Comparison of ENCODE assay signal across 11 mouse cellular contexts in genomic region chr6:142835726-142836125, GRCm38 (mm10). TPM values are rescaled to one million over a fixed set of nuclear protein-coding genes. Genes with fewer than 3 reads are reported as not detected.
DNase-seq lines count a peak whose midpoint lies in the region; ATAC-seq lines count a peak whose summit lies in the region.
"Had no signal": no experiment of that assay in that cellular context is flagged by ENCODE, and none has a peak within 500 bp of the region (broad histone marks: within the 10 kb centered on the region; RNA-seq: fewer than 3 reads in every experiment).

No protein-coding gene starts in this region.

- peak overlapping the region; percentile 32; the same call in 1 of the 2 replicates for H3K4me2 ChIP-seq in embryonic facial prominence, embryonic 13.5 days
- peak overlapping the region; percentile 21 for H3K4me2 ChIP-seq in hindbrain, embryonic 14.5 days (replicated peaks)
- H3K4me2 ChIP-seq in midbrain, embryonic 16.5 days (ENCODE audit: low read length), result no peak overlapping the region
- no peak overlapping the region for H3K4me2 ChIP-seq in kidney, embryonic 16.5 days (replicated peaks; ENCODE audit: low read depth, low read length)

- no peaks in the 10 kb centered on the region for H3K27me3 ChIP-seq in embryonic facial prominence, embryonic 13.5 days
- H3K27me3 ChIP-seq in hindbrain, embryonic 14.5 days (ENCODE audit: control insufficient read depth, insufficient read depth, low read length), result no peaks in the 10 kb centered on the region
- no peaks in the 10 kb centered on the region for H3K27me3 ChIP-seq in midbrain, embryonic 16.5 days (ENCODE audit: control insufficient read depth, insufficient read depth, low read depth, low read length)
- H3K27me3 ChIP-seq in kidney, embryonic 16.5 days (ENCODE audit: insufficient read depth, low read length), result no peaks in the 10 kb centered on the region

- no peak overlapping the region for H3K4me3 ChIP-seq in embryonic facial prominence, embryonic 13.5 days
- no peak overlapping the region for H3K4me3 ChIP-seq in hindbrain, embryonic 14.5 days (replicated peaks; ENCODE audit: low read length)
- no peak overlapping the region for H3K4me3 ChIP-seq in midbrain, embryonic 16.5 days (ENCODE audit: low read depth, low read length)
- H3K4me3 ChIP-seq in kidney, embryonic 16.5 days (ENCODE audit: low read length), result no peak overlapping the region

- no peaks in the 10 kb centered on the region for H3K36me3 ChIP-seq in embryonic facial prominence, embryonic 13.5 days
- no peaks in the 10 kb centered on the region for H3K36me3 ChIP-seq in hindbrain, embryonic 14.5 days (replicated peaks; ENCODE audit: control insufficient read depth, insufficient read depth)
- H3K36me3 ChIP-seq in midbrain, embryonic 16.5 days (ENCODE audit: control insufficient read depth, insufficient read depth, low read length), result no peaks in the 10 kb centered on the region
- H3K36me3 ChIP-seq in kidney, embryonic 16.5 days (ENCODE audit: insufficient read depth, low read length), result no peaks in the 10 kb centered on the region
- H3K36me3 ChIP-seq: G1E had no signal

- ATAC-seq in embryonic facial prominence, embryonic 13.5 days (ENCODE audit: insufficient number of reproducible peaks, insufficient read depth, low FRiP score, low TSS enrichment, low read depth), result no peak
- peak; percentile 88 for ATAC-seq in hindbrain, embryonic 14.5 days (ENCODE audit: low FRiP score)
- peak; percentile 83 for ATAC-seq in midbrain, embryonic 16.5 days
- ATAC-seq in cerebellum, adult (ENCODE audit: insufficient number of reproducible peaks, low FRiP score, low TSS enrichment), result no peak
- no peak for ATAC-seq in kidney, embryonic 16.5 days (ENCODE audit: low FRiP score, low TSS enrichment)

- no peak overlapping the region for H3K27ac ChIP-seq in embryonic facial prominence, embryonic 13.5 days
- peak overlapping the region; percentile 62; the same call in 1 of the 2 replicates for H3K27ac ChIP-seq in hindbrain, embryonic 14.5 days
- H3K27ac ChIP-seq in midbrain, embryonic 16.5 days (ENCODE audit: low read length), result 0 out of 2 replicates have a peak overlapping the region, but pooled peaks have one; percentile 52
- no peak overlapping the region for H3K27ac ChIP-seq in kidney, embryonic 16.5 days (ENCODE audit: low read length)

- no peaks in the 10 kb centered on the region for H3K9me3 ChIP-seq in embryonic facial prominence, embryonic 13.5 days
- H3K9me3 ChIP-seq in hindbrain, embryonic 14.5 days (ENCODE audit: control insufficient read depth, low read length), result no peaks in the 10 kb centered on the region
- no peaks in the 10 kb centered on the region for H3K9me3 ChIP-seq in midbrain, embryonic 16.5 days (replicated peaks; ENCODE audit: control insufficient read depth, low read length, poor library complexity, severe bottlenecking)
- H3K9me3 ChIP-seq in kidney, embryonic 16.5 days (ENCODE audit: low read length), result no peaks in the 10 kb centered on the region
- H3K9me3 ChIP-seq: G1E had no signal

- WGBS in embryonic facial prominence, embryonic 13.5 days, result 28% methylated on average over 18 of the region's 18 CpGs
- WGBS in hindbrain, embryonic 14.5 days, result 16% methylated on average over 18 of the region's 18 CpGs
- WGBS in midbrain, embryonic 16.5 days, result 36% methylated on average over 18 of the region's 18 CpGs
- WGBS in kidney, embryonic 16.5 days, result 68% methylated on average over 18 of the region's 18 CpGs

- DNase-seq in embryo, embryonic 10.5 days (ENCODE audit: low spot score), result peak; percentile 58
- peak; percentile 55 for DNase-seq in hindbrain, embryonic 14.5 days (ENCODE audit: low spot score)
- no peak for DNase-seq in thymus, postnatal 0 days (ENCODE audit: low spot score)
- DNase-seq: adrenal gland, postnatal 25 days; gastrocnemius, postnatal 14 days; lung, postnatal 14 days had no signal

- H3K4me1 ChIP-seq in embryonic facial prominence, embryonic 13.5 days, result 0 out of 2 replicates have a peak, but pooled peaks cover 6% of the 10 kb centered on the region
- peaks cover 6% of the 10 kb centered on the region; the same call in 1 of the 2 replicates for H3K4me1 ChIP-seq in hindbrain, embryonic 14.5 days (replicated peaks; ENCODE audit: control insufficient read depth, insufficient read depth, low read length)
- H3K4me1 ChIP-seq in midbrain, embryonic 16.5 days (ENCODE audit: control insufficient read depth, insufficient read depth, low read length), result peaks cover 3% of the 10 kb centered on the region
- no peaks in the 10 kb centered on the region for H3K4me1 ChIP-seq in kidney, embryonic 16.5 days (ENCODE audit: insufficient read depth, low read length)

- no peak overlapping the region for H3K9ac ChIP-seq in embryonic facial prominence, embryonic 13.5 days
- H3K9ac ChIP-seq in hindbrain, embryonic 14.5 days, result no peak overlapping the region
- H3K9ac ChIP-seq in midbrain, embryonic 16.5 days (ENCODE audit: low read depth, low read length), result 0 out of 2 replicates have a peak overlapping the region, but pooled peaks have one; percentile 14
- no peak overlapping the region for H3K9ac ChIP-seq in kidney, embryonic 16.5 days (replicated peaks; ENCODE audit: low read length)

RNA-seq across cellular contexts. Expression of gene Sult6b2, which starts 31.4 kb away (rescaled TPM):
- polyA plus RNA-seq in embryonic facial prominence, embryonic 13.5 days (2015; fragmentation: Nextera tagmentation; extraction: Ambion mirVana), result not detected in 2 replicates
- polyA plus RNA-seq in hindbrain, embryonic 14.5 days (2014; fragmentation: Nextera tagmentation; extraction: Ambion mirVana), result not detected in 2 replicates
- 0.24 and 0.25 TPM in 2 replicates for polyA plus RNA-seq in midbrain, embryonic 16.5 days (2015; fragmentation: Nextera tagmentation; extraction: Ambion mirVana)
- 0.14 TPM in 1 of 2 replicates, not detected in the other for polyA plus RNA-seq in thymus, postnatal 0 days (2015; fragmentation: Nextera tagmentation; extraction: Ambion mirVana)
- polyA plus RNA-seq in kidney, embryonic 16.5 days (2015; fragmentation: Nextera tagmentation; extraction: Ambion mirVana), result not detected in 2 replicates
- polyA plus RNA-seq: G1E had no signal

Comparison
In these comparisons a context has a peak if more than half of its experiments do, and no peak if none do; other contexts are left out.
1. ATAC-seq: peak in hindbrain, embryonic 14.5 days (single experiment) and midbrain, embryonic 16.5 days (single experiment); none in embryonic facial prominence, embryonic 13.5 days (single experiment), cerebellum, adult (single experiment) and kidney, embryonic 16.5 days (single experiment).
2. H3K27ac ChIP-seq: peak in hindbrain, embryonic 14.5 days (single experiment) and midbrain, embryonic 16.5 days (single experiment); none in embryonic facial prominence, embryonic 13.5 days (single experiment) and kidney, embryonic 16.5 days (single experiment).
3. H3K4me2 ChIP-seq: peak in embryonic facial prominence, embryonic 13.5 days (single experiment) and hindbrain, embryonic 14.5 days (single experiment); none in midbrain, embryonic 16.5 days (single experiment) and kidney, embryonic 16.5 days (single experiment).